Comparison of ENCODE assay signal across 18 mouse cellular contexts in genomic region chr11:72104223-72104622, GRCm38 (mm10). TPM values are rescaled to one million over a fixed set of nuclear protein-coding genes. Genes with fewer than 3 reads are reported as not detected.
DNase-seq lines count a peak whose midpoint lies in the region; ATAC-seq and TF ChIP-seq lines count a peak whose summit lies in the region.
"Had no signal": no experiment of that assay in that cellular context is flagged by ENCODE, and none has a peak within 500 bp of the region (broad histone marks: within the 10 kb centered on the region; RNA-seq: fewer than 3 reads in every experiment).

No protein-coding gene starts in this region.

- peak overlapping the region; percentile 12; the same call in 1 of the 2 replicates for H3K4me2 ChIP-seq in forebrain, embryonic 14.5 days (ENCODE audit: low read length)
- no peak overlapping the region for H3K4me2 ChIP-seq in hindbrain, embryonic 14.5 days (replicated peaks)
- H3K4me2 ChIP-seq in neural tube, embryonic 14.5 days (ENCODE audit: low read depth, low read length): no peak overlapping the region
- H3K4me2 ChIP-seq in heart, embryonic 11.5 days: no peak overlapping the region
- H3K4me2 ChIP-seq: embryonic facial prominence, embryonic 15.5 days; heart, embryonic 13.5 days; liver, embryonic 12.5 days had no signal

- 49% methylated on average over 8 of the region's 8 CpGs for WGBS in forebrain, embryonic 14.5 days
- 71% methylated on average over 8 of the region's 8 CpGs for WGBS in hindbrain, embryonic 14.5 days
- WGBS in neural tube, embryonic 14.5 days: 76% methylated on average over 8 of the region's 8 CpGs
- WGBS in heart, embryonic 11.5 days (ENCODE audit: insufficient replicate concordance): 66% methylated on average over 8 of the region's 8 CpGs

- peak overlapping the region; percentile 21 for H3K9ac ChIP-seq in forebrain, embryonic 14.5 days (ENCODE audit: low read length)
- H3K9ac ChIP-seq in hindbrain, embryonic 14.5 days: no peak overlapping the region
- no peak overlapping the region for H3K9ac ChIP-seq in neural tube, embryonic 14.5 days (replicated peaks; ENCODE audit: low read depth, low read length)
- H3K9ac ChIP-seq in heart, embryonic 11.5 days (ENCODE audit: low read depth, low read length): no peak overlapping the region
- H3K9ac ChIP-seq: embryonic facial prominence, embryonic 15.5 days; heart, embryonic 13.5 days; liver, embryonic 12.5 days had no signal

- H3K36me3 ChIP-seq in forebrain, embryonic 14.5 days (ENCODE audit: control insufficient read depth, insufficient read depth, low read length): no peaks in the 10 kb centered on the region
- H3K36me3 ChIP-seq in hindbrain, embryonic 14.5 days (replicated peaks; ENCODE audit: control insufficient read depth, insufficient read depth): no peaks in the 10 kb centered on the region
- H3K36me3 ChIP-seq in neural tube, embryonic 14.5 days (ENCODE audit: control insufficient read depth, insufficient read depth, low read length): no peaks in the 10 kb centered on the region
- H3K36me3 ChIP-seq in heart, embryonic 11.5 days (ENCODE audit: control insufficient read depth, insufficient read depth, low read length): no peaks in the 10 kb centered on the region
- H3K36me3 ChIP-seq: embryonic facial prominence, embryonic 15.5 days; heart, embryonic 13.5 days; limb, embryonic 10.5 days; liver, embryonic 12.5 days had no signal

- H3K4me3 ChIP-seq in left cerebral cortex, adult 2 months: no peak overlapping the region
- H3K4me3 ChIP-seq in forebrain, embryonic 14.5 days (ENCODE audit: low read depth, low read length): no peak overlapping the region
- no peak overlapping the region for H3K4me3 ChIP-seq in hindbrain, embryonic 14.5 days (replicated peaks; ENCODE audit: low read length)
- H3K4me3 ChIP-seq in neural tube, embryonic 14.5 days (ENCODE audit: low read depth, low read length): no peak overlapping the region
- no peak overlapping the region for H3K4me3 ChIP-seq in heart, embryonic 11.5 days (ENCODE audit: low read depth, low read length)
- H3K4me3 ChIP-seq: embryonic facial prominence, embryonic 15.5 days; heart, embryonic 13.5 days; limb, embryonic 10.5 days; liver, embryonic 12.5 days had no signal

- peaks cover 6% of the 10 kb centered on the region; the same call in 1 of the 2 replicates for H3K4me1 ChIP-seq in forebrain, embryonic 14.5 days (ENCODE audit: control insufficient read depth, insufficient read depth, low read length)
- 0 out of 2 replicates have a peak, but pooled peaks cover 7% of the 10 kb centered on the region for H3K4me1 ChIP-seq in hindbrain, embryonic 14.5 days (replicated peaks; ENCODE audit: control insufficient read depth, insufficient read depth, low read length)
- 0 out of 2 replicates have a peak, but pooled peaks cover 2% of the 10 kb centered on the region for H3K4me1 ChIP-seq in neural tube, embryonic 14.5 days (ENCODE audit: control insufficient read depth, insufficient read depth, low read length)
- H3K4me1 ChIP-seq in heart, embryonic 11.5 days (ENCODE audit: control insufficient read depth, insufficient read depth, low read length): no peaks in the 10 kb centered on the region
- H3K4me1 ChIP-seq: heart, embryonic 13.5 days; limb, embryonic 10.5 days; liver, embryonic 12.5 days had no signal

- no peaks in the 10 kb centered on the region for H3K27me3 ChIP-seq in forebrain, embryonic 14.5 days (replicated peaks; ENCODE audit: control insufficient read depth, insufficient read depth, low read length)
- H3K27me3 ChIP-seq in hindbrain, embryonic 14.5 days (ENCODE audit: control insufficient read depth, insufficient read depth, low read length): no peaks in the 10 kb centered on the region
- H3K27me3 ChIP-seq in neural tube, embryonic 14.5 days (ENCODE audit: control insufficient read depth, insufficient read depth, low read length): no peaks in the 10 kb centered on the region
- H3K27me3 ChIP-seq in heart, embryonic 11.5 days (ENCODE audit: control insufficient read depth, insufficient read depth, low read length): no peaks in the 10 kb centered on the region
- H3K27me3 ChIP-seq: embryonic facial prominence, embryonic 15.5 days; heart, embryonic 13.5 days; liver, embryonic 12.5 days had no signal

- DNase-seq in left cerebral cortex, adult 2 months (ENCODE audit: extremely low spot score in 1 of 2, low spot score in 2 of 2): no peak
- no peak for DNase-seq in left cerebral cortex, adult 8-10 months (ENCODE audit: low spot score in 2 of 2)
- DNase-seq in forebrain, embryonic 14.5 days (ENCODE audit: low spot score): no peak
- DNase-seq in hindbrain, embryonic 14.5 days (ENCODE audit: low spot score): no peak
- DNase-seq in natural killer cell, adult 2 months (ENCODE audit: low spot score in 2 of 2): no peak
- DNase-seq: adrenal gland, postnatal 25 days; gastrocnemius, postnatal 36 days; kidney, adult 9 months; kidney, postnatal 4 days; layer of hippocampus, postnatal 36 days; thymus, postnatal 25 days had no signal

- intact Hi-C loops in left cerebral cortex, adult 2 months (cut with DNase I): no loop called here

- ATAC-seq in forebrain, embryonic 14.5 days: peak; percentile 34; the same call in 1 of the 2 replicates
- ATAC-seq in hindbrain, embryonic 14.5 days (ENCODE audit: low FRiP score): no peak
- ATAC-seq in neural tube, embryonic 14.5 days (ENCODE audit: low read depth): no peak
- no peak for ATAC-seq in heart, embryonic 11.5 days (replicated peaks; ENCODE audit: insufficient number of reproducible peaks, low FRiP score, low TSS enrichment)
- ATAC-seq: liver, embryonic 12.5 days; lung, postnatal 0 days had no signal

- H3K9me3 ChIP-seq in forebrain, embryonic 14.5 days (replicated peaks; ENCODE audit: control insufficient read depth, low read length): no peaks in the 10 kb centered on the region
- no peaks in the 10 kb centered on the region for H3K9me3 ChIP-seq in hindbrain, embryonic 14.5 days (ENCODE audit: control insufficient read depth, low read length)
- no peaks in the 10 kb centered on the region for H3K9me3 ChIP-seq in neural tube, embryonic 14.5 days (ENCODE audit: control insufficient read depth, low read length)
- H3K9me3 ChIP-seq in heart, embryonic 11.5 days (replicated peaks; ENCODE audit: control insufficient read depth, low read length): peaks cover 2% of the 10 kb centered on the region; the same call in 1 of the 2 replicates
- H3K9me3 ChIP-seq: embryonic facial prominence, embryonic 15.5 days; heart, embryonic 13.5 days; limb, embryonic 10.5 days; liver, embryonic 12.5 days had no signal

- TF ChIP-seq CTCF in left cerebral cortex, adult 2 months (IDR thresholded peaks at IDR 0.05): no peak

- H3K27ac ChIP-seq in left cerebral cortex, adult 2 months: peak overlapping the region; percentile 28; the same call in 1 of the 2 replicates
- H3K27ac ChIP-seq in forebrain, embryonic 14.5 days (ENCODE audit: low read depth, low read length): peak overlapping the region; percentile 22
- peak overlapping the region; percentile 74 for H3K27ac ChIP-seq in hindbrain, embryonic 14.5 days
- H3K27ac ChIP-seq in neural tube, embryonic 14.5 days (ENCODE audit: low read depth, low read length): peak overlapping the region; percentile 67
- H3K27ac ChIP-seq in heart, embryonic 11.5 days (ENCODE audit: low read depth, low read length): no peak overlapping the region
- H3K27ac ChIP-seq: embryonic facial prominence, embryonic 15.5 days; heart, embryonic 13.5 days; limb, embryonic 10.5 days; liver, embryonic 12.5 days had no signal

RNA-seq across cellular contexts. Expression of gene Pitpnm3, which starts 31.4 kb away (rescaled TPM):
- 10 to 100 TPM; 88.9 to 92.4 TPM for total RNA-seq in left cerebral cortex, adult 2 months (2021)
- total RNA-seq in left cerebral cortex, adult 8-10 months (2022): 10 to 100 TPM; 67.0 to 79.6 (median 74.5) TPM
- polyA plus RNA-seq in forebrain, embryonic 14.5 days (2014; fragmentation: Nextera tagmentation; extraction: Ambion mirVana): 0.94 and 1.4 TPM in 2 replicates
- 4.9 and 5.2 TPM in 2 replicates for polyA plus RNA-seq in hindbrain, embryonic 14.5 days (2014; fragmentation: Nextera tagmentation; extraction: Ambion mirVana)
- polyA plus RNA-seq in neural tube, embryonic 14.5 days (2014; fragmentation: Nextera tagmentation; extraction: Ambion mirVana): 4.4 and 6.4 TPM in 2 replicates
- polyA plus RNA-seq in heart, embryonic 11.5 days (2014; fragmentation: Nextera tagmentation; extraction: Ambion mirVana): 0.07 and 0.14 TPM in 2 replicates
